Mouse (Mus musculus) megakaryocyte, adult 5-6 weeks (primary cell): ENCODE data around the gene H2-M10.6. TPM values are rescaled to one million over a fixed set of nuclear protein-coding genes. Genes with fewer than 3 reads are reported as not detected.
"Not testable (repeated sequence)": the region's sequence is repeated elsewhere in the genome, so short reads cannot be mapped to it uniquely, and the experiment has no call there.

Experiments
- ATAC-seq: 2 replicates; pipeline ENCODE4 v1.8.0; 2016; ENCODE audit warnings: mild to moderate bottlenecking, inconsistent platforms; ENCODE audit not compliant: poor library complexity, severe bottlenecking
- total RNA-seq, 2 experiments: library from RNA; stranded (forward) in 1 of 2; stranded (reverse) in 1 of 2; fragments of 153-499, 151-499 nt in 1 of 2; fragments of 221-1000, 200-1000 nt in 1 of 2; gene quantifications; 2 replicates each; pipeline versions ENCODE4 v1.2.3 to v1.2.4; 2015 to 2017

The H2-M10.6 gene
- total RNA-seq (2015) = not detected in 2 replicates
- not detected in 2 replicates for total RNA-seq (2017)

DNA sequence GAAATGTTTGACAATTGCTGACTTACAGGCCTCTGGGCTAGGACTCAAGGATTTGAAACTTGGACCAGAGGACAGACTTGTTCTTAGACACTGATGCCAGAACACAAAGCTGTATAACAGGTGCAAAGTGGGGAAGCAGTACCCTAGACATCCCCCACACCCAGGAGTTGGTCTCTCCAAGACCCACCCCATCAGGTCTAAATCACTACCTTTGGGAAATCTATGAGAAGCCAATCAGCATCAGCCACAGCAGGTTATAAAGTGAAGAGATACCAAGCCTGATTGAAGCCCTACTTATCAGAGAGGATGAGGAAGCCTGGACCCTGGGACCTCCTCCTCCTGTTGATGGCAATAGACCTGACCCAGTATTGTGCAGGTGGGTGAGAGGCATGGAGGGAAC, at the start of gene H2-M10.6:
Gene H2-M10.6 (plus strand): TSS at position 301 of the 400 bp plus-strand sequence.
- no peak for ATAC-seq

DNA sequence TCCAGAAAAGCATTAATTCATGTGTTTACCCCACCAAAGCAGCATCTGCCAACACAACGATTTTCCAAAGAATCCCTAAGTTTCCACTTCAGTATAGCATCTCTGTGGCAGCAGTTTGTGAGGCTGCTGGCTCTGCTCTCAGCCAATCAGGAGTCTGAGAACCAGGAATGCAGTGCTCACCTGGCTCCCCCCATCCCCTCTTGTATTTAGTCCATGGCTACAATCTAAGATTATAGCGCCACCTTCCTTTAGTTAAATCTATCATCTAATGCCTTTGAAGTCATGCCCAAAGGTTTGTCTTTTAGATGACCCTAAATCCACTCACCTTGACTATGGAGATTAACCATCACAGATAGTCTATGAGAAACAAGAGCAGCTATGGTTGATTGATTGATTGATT, 48.2 kb upstream of the H2-M10.6 start:
- no peak for ATAC-seq

- not testable (repeated sequence) for ATAC-seq
Measured at GRCm38 (mm10) chr17:36764244-36764643, 47.7 kb upstream of the H2-M10.6 start.

DNA sequence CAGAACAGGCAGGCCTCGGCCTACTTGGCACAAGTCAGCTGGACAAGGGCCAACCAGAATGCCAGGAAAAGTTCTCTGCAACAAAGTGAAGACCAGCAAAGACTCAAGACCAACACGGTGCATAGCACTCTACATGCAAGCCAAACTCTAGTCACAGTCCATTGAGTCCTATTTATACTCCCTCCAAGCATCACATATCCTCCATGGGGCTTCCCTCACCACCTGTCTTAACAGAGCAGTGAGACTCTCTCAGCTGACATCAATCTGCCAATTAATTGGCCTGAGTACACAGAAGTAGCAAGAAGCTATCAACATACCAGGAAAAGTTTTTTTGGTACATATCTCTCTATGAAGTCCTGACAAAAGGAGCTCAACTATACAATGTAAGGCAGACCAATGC, 46.6 kb upstream of the H2-M10.6 start:
- not testable (repeated sequence) for ATAC-seq

DNA sequence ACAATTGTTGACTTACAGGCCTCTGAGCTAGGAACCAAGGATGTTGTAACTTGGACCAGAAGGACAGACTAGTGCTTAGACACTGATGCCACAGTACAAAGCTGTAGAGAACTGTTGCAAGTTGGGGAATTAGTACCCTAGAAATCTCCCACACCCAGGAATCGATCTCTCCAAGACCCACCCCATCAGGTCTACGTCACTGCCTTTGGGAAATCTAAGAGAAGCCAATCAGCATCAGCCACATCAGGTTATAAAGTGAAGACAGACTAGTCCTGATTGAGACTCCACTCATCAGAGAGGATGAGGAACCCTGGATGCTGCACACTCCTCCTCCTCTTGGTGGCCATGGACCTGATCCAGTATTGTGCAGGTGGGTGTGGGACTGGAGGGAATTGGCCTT, 39.4 kb upstream of the H2-M10.6 start, which contains the start of gene H2-M10.5:
Gene H2-M10.5 (plus strand): TSS at position 301 of the 400 bp plus-strand sequence.
- ATAC-seq = not testable (repeated sequence)

DNA sequence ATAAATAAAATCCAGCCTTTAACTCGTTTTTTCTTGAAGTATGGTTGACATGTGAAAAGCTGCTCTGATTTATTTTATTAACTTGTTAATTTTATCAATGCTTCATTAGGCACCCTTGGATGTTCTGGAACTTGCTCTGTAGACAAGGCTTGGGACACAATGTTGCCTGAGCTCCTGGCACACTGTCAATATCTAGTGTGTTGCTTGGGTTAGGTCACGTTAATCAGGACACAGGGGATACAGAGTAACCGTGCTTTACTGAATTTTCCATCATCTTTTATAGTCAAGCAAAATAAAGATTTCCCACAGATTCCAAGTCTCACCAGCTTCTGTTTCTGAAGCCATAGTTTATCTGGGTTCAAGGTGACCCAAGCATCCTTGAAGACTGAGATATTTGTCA, 30.4 kb upstream of the H2-M10.6 start:
- no peak for ATAC-seq

GRCm38 (mm10) chr17:36786483-36786886, 25.5 kb upstream of the H2-M10.6 start:
- peak; percentile 81 for ATAC-seq

- ATAC-seq = no peak
Measured at GRCm38 (mm10) chr17:36788351-36788750, 23.6 kb upstream of the H2-M10.6 start.

DNA sequence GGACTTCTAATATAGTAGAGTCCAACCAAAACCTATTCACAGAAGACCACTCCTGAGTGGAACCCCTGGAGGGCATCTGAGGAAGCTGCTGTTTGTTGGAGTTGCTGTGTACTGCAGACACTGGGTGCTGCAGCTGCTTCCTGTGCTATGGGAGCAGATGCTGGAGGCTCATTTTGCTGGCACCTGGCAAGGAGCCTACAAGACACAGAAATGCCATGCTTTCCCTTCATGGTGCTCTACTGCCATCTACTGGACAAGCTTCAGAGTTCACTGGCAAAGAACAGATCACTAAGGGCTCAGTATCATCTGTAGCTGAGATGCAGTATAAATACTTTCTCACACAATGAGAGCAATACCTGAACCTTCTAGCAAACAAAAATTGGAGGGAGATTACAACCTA, 23.2 kb upstream of the H2-M10.6 start:
- peak; percentile 77 for ATAC-seq

DNA sequence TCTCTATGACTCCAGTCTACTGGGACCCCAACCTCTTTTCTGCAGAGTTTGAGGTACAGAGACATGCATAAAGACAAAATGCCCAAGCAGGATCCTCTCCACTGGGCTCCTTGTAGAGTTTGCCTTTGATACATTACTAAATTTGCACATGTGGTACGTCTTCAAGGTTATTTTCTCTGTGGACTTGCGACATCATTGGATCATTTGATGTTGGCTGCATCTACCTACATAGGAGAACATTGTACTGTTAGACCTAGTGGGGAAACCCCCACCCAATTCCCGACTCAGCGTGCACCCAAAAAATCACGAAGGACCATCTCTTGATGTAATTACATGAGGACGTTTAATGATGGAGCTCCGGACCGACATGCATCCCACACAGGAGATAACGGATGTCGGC, 12.5 kb upstream of the H2-M10.6 start:
- ATAC-seq = no peak

DNA sequence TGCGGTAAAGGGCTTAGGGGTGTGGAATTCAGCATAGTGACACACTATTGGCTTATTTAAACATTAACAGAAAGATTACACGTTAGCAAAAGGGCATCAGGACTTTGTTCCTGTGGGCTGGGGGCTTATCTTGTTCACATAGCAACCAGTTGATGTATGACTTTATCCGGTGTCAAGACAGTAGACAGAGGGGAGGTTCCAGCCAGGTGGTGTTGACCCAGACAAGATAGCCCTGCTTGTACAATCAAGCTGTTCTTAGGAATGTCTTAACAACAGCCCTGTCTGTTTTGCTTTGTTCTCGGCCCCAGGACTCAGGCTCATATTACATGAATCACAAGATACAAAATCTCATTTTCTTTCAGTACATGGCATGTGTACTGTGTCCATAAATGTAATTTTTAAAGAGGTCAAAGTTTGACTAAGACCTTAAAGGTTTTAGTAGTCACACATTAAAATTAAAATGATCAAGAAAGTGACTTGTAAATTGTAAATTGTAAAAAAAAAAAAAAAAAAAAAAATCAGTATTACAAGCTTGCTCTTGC, 12.0 kb upstream of the H2-M10.6 start:
- not testable (repeated sequence) for ATAC-seq

DNA sequence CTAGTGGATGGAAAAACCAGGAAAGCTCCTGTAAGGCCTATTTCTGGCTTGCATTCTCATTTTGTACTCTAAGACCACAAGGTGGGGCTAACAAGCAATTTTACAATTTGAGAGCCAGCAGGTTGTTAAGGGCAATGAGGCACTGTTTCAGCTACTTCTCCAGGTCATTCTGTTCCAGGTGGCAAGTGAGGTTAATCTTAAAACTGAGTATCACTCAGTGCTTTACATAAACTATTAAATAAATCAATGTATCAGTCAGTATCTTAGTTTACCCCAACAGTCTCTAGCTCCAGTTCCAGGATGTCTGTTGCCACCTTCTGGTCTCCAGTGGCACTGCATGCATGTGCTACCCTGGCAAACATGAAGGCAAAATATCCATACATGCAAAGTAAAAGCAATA, 12.0 kb downstream of the H2-M10.6 start:
- peak; percentile 87 for ATAC-seq

GRCm38 (mm10) chr17:36825525-36825924, 13.6 kb downstream of the H2-M10.6 start:
- no peak for ATAC-seq

- peak; percentile 81 for ATAC-seq
Measured at GRCm38 (mm10) chr17:36826002-36826401, 14.0 kb downstream of the H2-M10.6 start.

DNA sequence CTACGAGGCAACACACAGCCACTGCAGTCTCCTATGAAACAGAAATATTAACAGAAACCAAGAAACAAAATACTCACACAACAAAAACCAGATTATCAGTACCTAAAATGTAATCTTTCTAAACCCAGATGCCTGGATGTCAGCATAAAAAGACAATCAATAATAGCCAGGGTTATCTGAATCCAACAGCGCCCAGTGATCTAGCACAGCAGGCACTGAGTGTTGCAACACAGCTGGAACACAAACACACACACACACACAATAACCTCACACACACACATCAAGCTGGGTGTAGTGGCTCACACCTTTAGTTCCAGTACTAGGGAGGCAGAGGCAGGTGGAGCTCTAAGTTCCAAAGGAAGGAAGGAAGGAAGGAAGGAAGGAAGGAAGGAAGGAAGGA, 16.5 kb downstream of the H2-M10.6 start:
- ATAC-seq = no peak

DNA sequence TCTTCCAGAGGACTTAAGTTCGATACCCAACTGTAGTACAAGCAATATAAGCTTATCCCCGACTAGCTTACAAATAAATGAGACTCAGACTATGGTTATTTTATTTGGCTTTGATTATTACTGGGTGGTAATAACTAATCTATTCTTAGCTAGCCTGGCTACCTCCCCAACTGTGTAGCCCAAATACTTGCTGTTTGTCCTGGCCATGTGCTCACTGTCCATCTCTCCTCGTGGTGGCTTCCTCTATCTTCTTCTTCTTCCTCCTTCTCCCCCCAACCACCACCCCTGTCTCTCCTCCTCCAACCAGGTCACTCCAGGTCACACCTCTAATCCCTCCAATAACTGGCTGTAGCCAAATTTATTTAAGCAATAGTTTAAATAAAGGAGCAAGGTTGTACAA, 18.5 kb downstream of the H2-M10.6 start:
- no peak for ATAC-seq

DNA sequence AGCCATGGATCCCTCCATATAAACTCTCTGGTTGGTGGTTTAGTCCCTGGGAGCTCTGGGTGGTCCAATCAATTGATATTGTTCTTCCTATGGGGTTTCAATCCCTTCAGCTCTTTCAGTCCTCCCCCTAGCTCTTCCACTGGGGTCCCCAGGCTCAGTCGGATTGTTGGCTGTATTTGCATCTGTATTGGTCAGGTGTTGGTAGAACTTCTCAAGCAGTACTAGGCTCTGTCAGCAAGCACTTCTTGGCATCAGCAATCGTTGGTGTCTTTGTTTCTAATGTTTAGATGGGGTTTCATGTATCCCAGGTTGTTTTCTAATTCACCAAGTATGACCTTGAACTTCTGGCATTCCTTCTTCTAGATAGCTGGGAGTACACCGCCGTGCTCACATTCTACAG, 20.7 kb downstream of the H2-M10.6 start:
- ATAC-seq = no peak

- peak; percentile 56 for ATAC-seq
Measured at GRCm38 (mm10) chr17:36835591-36836426, 23.8 kb downstream of the H2-M10.6 start.

- ATAC-seq = 0 out of 2 replicates have a peak, but pooled peaks have one; percentile 7
Measured at GRCm38 (mm10) chr17:36836427-36836812, 24.4 kb downstream of the H2-M10.6 start.

- peak; percentile 95 for ATAC-seq
Measured at GRCm38 (mm10) chr17:36836874-36837647, 25.1 kb downstream of the H2-M10.6 start, which contains the start of gene Trim26. Gene Trim26 (plus strand): TSS chr17:36837134.

DNA sequence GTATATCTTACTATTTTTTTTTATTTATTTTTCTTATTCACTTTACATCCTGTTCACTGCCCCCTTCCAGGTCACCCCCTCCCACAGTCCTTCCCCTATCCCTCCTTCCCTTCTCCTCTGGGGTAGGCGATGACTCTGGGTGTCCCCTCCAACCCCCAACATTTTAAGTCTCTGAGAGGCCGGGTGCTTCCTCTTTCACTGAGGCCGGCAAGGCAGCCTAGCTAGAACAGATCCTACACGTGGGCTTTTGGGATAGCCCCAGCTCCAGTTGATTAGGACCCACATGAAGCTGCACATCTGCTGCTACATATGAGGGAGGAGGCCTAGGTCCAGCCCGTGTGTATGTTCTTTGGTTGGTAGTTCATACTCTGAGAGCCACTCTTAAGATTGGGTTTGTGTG, 27.0 kb downstream of the H2-M10.6 start:
- no peak for ATAC-seq
